Mouse (Mus musculus): ENCODE measurements at regions not wholly inside any gene's neighbourhood (a gene's known extent, or its start where the extent isn't known, plus 50 kb on each side); places are given as distances from the start of the nearest gene placed in this dataset.
A peak's percentile ranks its signal among the peaks of the same experiment; 100 is the strongest.
"Not testable (repeated sequence)": the region's sequence is repeated elsewhere in the genome, so short reads cannot be mapped to it uniquely, and the experiment has no call there.

GRCm38 (mm10) chr16:68209684-68210083, 589.0 kb upstream of the Cadm2 start:
- 86% methylated on average over 6 of the region's 6 CpGs for WGBS
- H3K4me3 ChIP-seq (ENCODE audit: low read depth, low read length); H3K4me2 ChIP-seq (ENCODE audit: low read depth, low read length); DNase-seq (ENCODE audit: low spot score); ATAC-seq (ENCODE audit: low read depth); H3K4me1 ChIP-seq (ENCODE audit: control insufficient read depth, insufficient read depth, low read length); H3K9me3 ChIP-seq (ENCODE audit: control insufficient read depth, low read length); H3K27me3 ChIP-seq (replicated peaks; ENCODE audit: control insufficient read depth, insufficient read depth, low read length); H3K36me3 ChIP-seq (ENCODE audit: control insufficient read depth, insufficient read depth, low read length); H3K27ac ChIP-seq (replicated peaks; ENCODE audit: low read depth, low read length); H3K9ac ChIP-seq (ENCODE audit: low read depth, low read length): not testable (repeated sequence)

GRCm38 (mm10) chr16:68204908-68205307, 584.2 kb upstream of the Cadm2 start:
- not testable (repeated sequence) for H3K36me3 ChIP-seq (ENCODE audit: control insufficient read depth, insufficient read depth, low read length); H3K4me1 ChIP-seq (ENCODE audit: control insufficient read depth, insufficient read depth, low read length); H3K9ac ChIP-seq (ENCODE audit: low read depth, low read length); H3K27me3 ChIP-seq (replicated peaks; ENCODE audit: control insufficient read depth, insufficient read depth, low read length); H3K4me3 ChIP-seq (ENCODE audit: low read depth, low read length); ATAC-seq (ENCODE audit: low read depth); H3K4me2 ChIP-seq (ENCODE audit: low read depth, low read length); DNase-seq (ENCODE audit: low spot score); H3K27ac ChIP-seq (replicated peaks; ENCODE audit: low read depth, low read length); H3K9me3 ChIP-seq (ENCODE audit: control insufficient read depth, low read length)
- 78% methylated on average over 4 of the region's 4 CpGs for WGBS

- Histone ChIP-seq H3K27me3 (replicated peaks; ENCODE audit: control insufficient read depth, insufficient read depth, low read length) (no peaks in the 10 kb centered on the region), H3K36me3 (ENCODE audit: control insufficient read depth, insufficient read depth, low read length) (no peaks in the 10 kb centered on the region), H3K4me2 (ENCODE audit: low read depth, low read length) (no peak overlapping the region), H3K9ac (ENCODE audit: low read depth, low read length) (no peak overlapping the region), H3K9me3 (ENCODE audit: control insufficient read depth, low read length) (no peaks in the 10 kb centered on the region), H3K4me3 (ENCODE audit: low read depth, low read length) (no peak overlapping the region), H3K4me1 (ENCODE audit: control insufficient read depth, insufficient read depth, low read length) (no peaks in the 10 kb centered on the region), H3K27ac (replicated peaks; ENCODE audit: low read depth, low read length) (no peak overlapping the region)
- ATAC-seq (ENCODE audit: low read depth) (no peak), DNase-seq (ENCODE audit: low spot score) (no peak)
- 47% methylated on average over 9 of the region's 9 CpGs for WGBS
These were observed 543.9 kb upstream of the Cadm2 start for GRCm38 (mm10) chr16:68164645-68165044.

- no peak overlapping the region for H3K9ac ChIP-seq (ENCODE audit: low read depth, low read length)
- H3K4me2 ChIP-seq (ENCODE audit: low read depth, low read length) = no peak overlapping the region
- no peaks in the 10 kb centered on the region for H3K9me3 ChIP-seq (ENCODE audit: control insufficient read depth, low read length)
- no peak overlapping the region for H3K4me3 ChIP-seq (ENCODE audit: low read depth, low read length)
- no peaks in the 10 kb centered on the region for H3K27me3 ChIP-seq (replicated peaks; ENCODE audit: control insufficient read depth, insufficient read depth, low read length)
- H3K27ac ChIP-seq (replicated peaks; ENCODE audit: low read depth, low read length) = no peak overlapping the region
- peak; percentile 1 for DNase-seq (ENCODE audit: low spot score)
- WGBS = 97% methylated on average over 1 of the region's 1 CpGs
- H3K4me1 ChIP-seq (ENCODE audit: control insufficient read depth, insufficient read depth, low read length) = no peaks in the 10 kb centered on the region
- no peak for ATAC-seq (ENCODE audit: low read depth)
- H3K36me3 ChIP-seq (ENCODE audit: control insufficient read depth, insufficient read depth, low read length) = no peaks in the 10 kb centered on the region
These were observed 532.8 kb upstream of the Cadm2 start for GRCm38 (mm10) chr16:68153541-68153940.

All from embryonic facial prominence, embryonic 14.5 days (tissue).